Mouse (Mus musculus) forebrain, postnatal 0 days (tissue): ENCODE measurements around the gene Klhl32. TPM values are rescaled to one million over a fixed set of nuclear protein-coding genes. Genes with fewer than 3 reads are reported as not detected.

Source experiments
- ATAC-seq: fragments of 200-750 bp; cut with Nextera tagmentation; 2 replicates; pipeline ENCODE4 v1.8.0; 2017; ENCODE audit warnings: mild to moderate bottlenecking, moderate library complexity
- DNase-seq: peaks from one replicate; pipeline ENCODE4 v3.0.0-alpha.2; 2015
- H3K27ac ChIP-seq: fragments of 300-500 bp; sonication (generic); 2 replicates; pipeline ENCODE4 v1.5.1; 2014; ENCODE audit warnings: low read depth, mild to moderate bottlenecking, antibody characterized with exemption, low read length, moderate library complexity, mixed read lengths
- H3K27me3 ChIP-seq: fragments of 300-500 bp; sonication (generic); 2 replicates; pipeline ENCODE4 v1.6.1; 2014; ENCODE audit warnings: mild to moderate bottlenecking, low read length, mixed read lengths; ENCODE audit not compliant: insufficient read depth
- H3K36me3 ChIP-seq: fragments of 300-500 bp; sonication (generic); 2 replicates; pipeline ENCODE4 v1.6.1; 2014; ENCODE audit warnings: mild to moderate bottlenecking, moderate library complexity; ENCODE audit not compliant: insufficient read depth
- H3K4me1 ChIP-seq: fragments of 300-500 bp; sonication (generic); 2 replicates; pipeline ENCODE4 v1.6.1; 2014; ENCODE audit warnings: antibody characterized with exemption; ENCODE audit not compliant: insufficient read depth
- H3K4me2 ChIP-seq: fragments of 300-500 bp; sonication (generic); 2 replicates; pipeline ENCODE4 v1.6.1; 2014; ENCODE audit warnings: low read depth, mild to moderate bottlenecking, moderate library complexity
- H3K4me3 ChIP-seq: fragments of 300-500 bp; sonication (generic); 2 replicates; pipeline ENCODE4 v1.5.1; 2014; ENCODE audit warnings: low read depth, low read length, mixed read lengths
- H3K9ac ChIP-seq: fragments of 300-500 bp; sonication (generic); 2 replicates; pipeline ENCODE4 v1.6.1; 2014; ENCODE audit warnings: mild to moderate bottlenecking
- H3K9me3 ChIP-seq: fragments of 300-500 bp; sonication (generic); 2 replicates; pipeline ENCODE4 v1.6.1; 2016; ENCODE audit warnings: low read length
- CTCF ChIP-seq: sonication (generic); IDR thresholded peaks from 2 replicates; pipeline ENCODE4 v1.5.1; 2016; ENCODE audit warnings: antibody characterized with exemption, control low read depth, low read depth
- WGBS: fragments of 180-500 bp; shearing (Covaris S2); extraction: QIAGEN DNeasy Blood & Tissue Kit; methylation state at CpG from one replicate; pipeline ENCODE4 v1.1.7; 2014; 5-methylcytosine and 5-hydroxymethylcytosine counted together
- polyA plus RNA-seq: library from polyadenylated mRNA; unstranded; fragments of >200 nt; fragmentation: Nextera tagmentation; extraction: Ambion mirVana; gene quantifications from 2 replicates; pipeline ENCODE4 v1.2.1, GENCODE M21; 2015
- total RNA-seq: library from RNA; depleted of rRNA; stranded (reverse); fragments of >200 nt; gene quantifications from 2 replicates; pipeline ENCODE4 v1.2.3, GENCODE M21; 2014

Klhl32 gene
- total and polyA plus RNA-seq, 2 experiments from 2014 or later = 18.8 to 29.6 TPM

- no peak overlapping the region for H3K4me3 ChIP-seq
- H3K9ac ChIP-seq = no peak overlapping the region
- 90% methylated on average over 6 of the region's 6 CpGs for WGBS
- TF ChIP-seq CTCF = no peak
- H3K27me3 ChIP-seq = no peaks in the 10 kb centered on the region
- H3K27ac ChIP-seq = no peak overlapping the region
- no peaks in the 10 kb centered on the region for H3K9me3 ChIP-seq
- ATAC-seq (peak; percentile 61), DNase-seq (no peak)
- no peaks in the 10 kb centered on the region for H3K36me3 ChIP-seq
- no peak overlapping the region for H3K4me2 ChIP-seq
- no peaks in the 10 kb centered on the region for H3K4me1 ChIP-seq
Measured at GRCm38 (mm10) chr4:24737080-24737479, 113.8 kb downstream of the Klhl32 start.

- 29% methylated on average over 3 of the region's 3 CpGs for WGBS
- H3K9ac ChIP-seq = no peak overlapping the region
Measured at GRCm38 (mm10) chr4:24720834-24721233, 130.1 kb downstream of the Klhl32 start.

GRCm38 (mm10) chr4:24715559-24715958, 135.4 kb downstream of the Klhl32 start:
- no peak overlapping the region for H3K4me3 ChIP-seq
- TF ChIP-seq CTCF = no peak
- H3K4me2 ChIP-seq = no peak overlapping the region
- no peak overlapping the region for H3K9ac ChIP-seq
- no peaks in the 10 kb centered on the region for H3K9me3 ChIP-seq
- H3K4me1 ChIP-seq = no peaks in the 10 kb centered on the region
- DNase-seq (no peak), ATAC-seq (no peak)
- H3K36me3 ChIP-seq = no peaks in the 10 kb centered on the region
- no peaks in the 10 kb centered on the region for H3K27me3 ChIP-seq
- no peak overlapping the region for H3K27ac ChIP-seq
- WGBS = 37% methylated on average over 4 of the region's 4 CpGs

More at GRCm38 (mm10) chr4:24720834-24721233, 130.1 kb downstream of the Klhl32 start:
- no peaks in the 10 kb centered on the region for H3K4me1 ChIP-seq
- no peak overlapping the region for H3K4me3 ChIP-seq
- TF ChIP-seq CTCF = peak; percentile 82
- no peak overlapping the region for H3K4me2 ChIP-seq
- ATAC-seq = peak; percentile 88
- DNase-seq = peak; percentile 86
- H3K36me3 ChIP-seq = no peaks in the 10 kb centered on the region
- no peak overlapping the region for H3K27ac ChIP-seq
- no peaks in the 10 kb centered on the region for H3K9me3 ChIP-seq
- no peaks in the 10 kb centered on the region for H3K27me3 ChIP-seq

GRCm38 (mm10) chr4:24714367-24714766, 136.6 kb downstream of the Klhl32 start:
- H3K4me3 ChIP-seq = no peak overlapping the region
- DNase-seq (peak; percentile 44), ATAC-seq (no peak)
- no peaks in the 10 kb centered on the region for H3K36me3 ChIP-seq
- H3K9ac ChIP-seq = no peak overlapping the region
- TF ChIP-seq CTCF = peak; percentile 50
- H3K27ac ChIP-seq = no peak overlapping the region
- no peaks in the 10 kb centered on the region for H3K27me3 ChIP-seq
- no peak overlapping the region for H3K4me2 ChIP-seq
- no peaks in the 10 kb centered on the region for H3K9me3 ChIP-seq
- H3K4me1 ChIP-seq = no peaks in the 10 kb centered on the region
- WGBS = 78% methylated on average over 10 of the region's 10 CpGs

- peak; percentile 76 for ATAC-seq
- peak; percentile 86 for TF ChIP-seq CTCF
- 47% methylated on average over 7 of the region's 7 CpGs for WGBS
- Histone ChIP-seq H3K36me3 (no peaks in the 10 kb centered on the region), H3K27ac (no peak overlapping the region), H3K9me3 (no peaks in the 10 kb centered on the region), H3K9ac (no peak overlapping the region), H3K4me1 (no peaks in the 10 kb centered on the region), H3K4me3 (no peak overlapping the region), H3K4me2 (no peak overlapping the region), H3K27me3 (no peaks in the 10 kb centered on the region)
- DNase-seq = peak; percentile 80
Measured at GRCm38 (mm10) chr4:24698528-24699117, 152.3 kb downstream of the Klhl32 start.

GRCm38 (mm10) chr4:24680080-24680479, 170.8 kb downstream of the Klhl32 start:
- DNase-seq (no peak), ATAC-seq (no peak)
- H3K36me3 ChIP-seq = no peaks in the 10 kb centered on the region
- H3K4me2 ChIP-seq = no peak overlapping the region
- H3K4me1 ChIP-seq = no peaks in the 10 kb centered on the region
- H3K4me3 ChIP-seq = no peak overlapping the region
- no peaks in the 10 kb centered on the region for H3K27me3 ChIP-seq
- no peaks in the 10 kb centered on the region for H3K9me3 ChIP-seq
- H3K9ac ChIP-seq = no peak overlapping the region
- TF ChIP-seq CTCF = no peak
- H3K27ac ChIP-seq = no peak overlapping the region
- 59% methylated on average over 2 of the region's 2 CpGs for WGBS

- H3K27ac ChIP-seq = no peak overlapping the region
- H3K36me3 ChIP-seq = no peaks in the 10 kb centered on the region
- no peaks in the 10 kb centered on the region for H3K27me3 ChIP-seq
- no peaks in the 10 kb centered on the region for H3K4me1 ChIP-seq
- peak overlapping the region; percentile 19 for H3K4me3 ChIP-seq
- DNase-seq (peak; percentile 67), ATAC-seq (peak; percentile 77)
- H3K4me2 ChIP-seq = peak overlapping the region; percentile 33
- no peaks in the 10 kb centered on the region for H3K9me3 ChIP-seq
- WGBS = 37% methylated on average over 10 of the region's 10 CpGs
- TF ChIP-seq CTCF = no peak
- H3K9ac ChIP-seq = no peak overlapping the region
Measured at GRCm38 (mm10) chr4:24670007-24670406, 180.9 kb downstream of the Klhl32 start.
